Mouse (Mus musculus) v-Abl transformed pro-B cells (cell line): Measurements from ENCODE around the gene Dapp1.
"Not testable (repeated sequence)": the region's sequence is repeated elsewhere in the genome, so short reads cannot be mapped to it uniquely, and the experiment has no call there.

Experiments used
- in situ Hi-C, 2 experiments: fragments of 400-800 bp; cut with MboI; formaldehyde crosslinking; loops; one replicate each; pipeline ENCODE4 v1.15.1; 2025; ENCODE audit not compliant: unreplicated experiment in 2 of 2

Gene Dapp1

GRCm38 (mm10) chr3:137958352-137958751, 23.0 kb downstream of the Dapp1 start:
- in situ Hi-C loops = no loop called here

DNA sequence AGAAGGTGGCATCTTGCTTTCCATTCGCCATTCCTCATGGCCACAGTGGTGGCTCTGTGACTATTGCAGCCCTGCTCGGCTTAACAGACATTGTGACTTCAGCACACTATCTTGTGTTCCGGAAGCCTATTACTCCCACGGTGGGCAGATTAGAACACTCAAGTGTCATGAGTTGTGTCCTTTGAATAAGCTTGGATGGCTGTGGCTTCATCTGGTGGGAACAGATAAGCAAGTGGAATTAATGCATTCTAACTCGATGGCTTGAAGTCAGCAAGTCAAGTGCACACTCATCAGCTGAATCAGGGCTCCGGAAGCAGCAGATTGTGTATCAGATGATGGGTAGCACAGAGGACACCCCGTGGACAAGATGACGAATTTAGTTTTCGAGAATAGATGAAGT, 23.5 kb downstream of the Dapp1 start:
- in situ Hi-C loops = no loop called here

DNA sequence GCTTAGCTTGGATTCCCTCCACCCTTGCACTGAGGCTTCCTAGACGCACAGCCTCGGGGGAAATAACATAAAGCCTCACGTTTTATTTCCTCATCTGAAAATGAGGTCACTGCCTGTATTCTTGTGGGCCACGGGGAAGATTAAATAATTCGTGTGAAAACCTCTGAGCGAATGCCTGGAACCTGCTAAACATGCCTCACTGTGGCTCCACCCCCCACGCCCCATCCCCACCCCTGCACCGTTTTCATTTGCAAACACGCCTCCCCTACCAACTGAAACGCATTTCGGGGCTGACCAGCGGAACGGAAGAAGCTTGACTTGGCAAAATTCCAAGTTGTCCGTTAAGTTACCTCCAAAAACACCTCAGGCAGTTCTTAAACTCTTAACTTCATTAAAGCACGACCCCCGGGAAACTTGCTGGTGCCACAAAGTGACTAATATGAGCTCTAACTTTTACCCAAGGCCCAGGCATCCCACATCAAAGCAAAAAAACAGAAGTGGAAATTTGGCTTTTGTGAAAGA, 25.7 kb downstream of the Dapp1 start:
- in situ Hi-C loops = no loop called here

DNA sequence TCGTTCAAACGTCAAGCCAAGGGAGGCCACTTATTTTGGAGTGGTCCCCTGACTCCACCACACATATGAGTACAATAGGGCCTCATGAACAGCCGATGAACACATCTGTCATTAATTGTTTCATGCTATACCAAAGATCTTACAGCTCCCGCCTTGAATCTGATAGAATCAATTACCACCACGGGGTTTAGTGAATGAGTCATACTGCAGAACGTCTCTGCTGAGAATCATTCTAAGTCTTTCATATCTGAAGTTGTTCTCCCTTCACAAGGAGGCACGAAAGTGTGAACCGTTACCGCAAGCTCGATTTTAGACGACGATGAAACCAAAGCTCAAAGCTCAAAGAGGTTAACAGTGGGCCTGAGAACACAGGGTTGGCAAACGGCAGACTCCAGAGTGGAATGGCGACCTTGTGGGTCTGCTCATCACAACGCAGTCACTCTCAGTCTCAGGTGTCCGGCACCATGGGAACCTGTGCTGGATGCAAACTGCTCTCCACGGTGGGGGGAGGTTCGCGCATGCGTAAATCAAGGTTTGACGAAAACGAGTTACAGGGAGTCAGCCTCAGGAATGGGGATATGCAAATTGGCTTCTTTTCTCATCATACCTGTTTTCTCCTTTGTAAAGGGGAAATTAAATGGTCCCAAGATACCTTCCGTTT, 27.0 kb downstream of the Dapp1 start:
- in situ Hi-C loops = no loop called here

DNA sequence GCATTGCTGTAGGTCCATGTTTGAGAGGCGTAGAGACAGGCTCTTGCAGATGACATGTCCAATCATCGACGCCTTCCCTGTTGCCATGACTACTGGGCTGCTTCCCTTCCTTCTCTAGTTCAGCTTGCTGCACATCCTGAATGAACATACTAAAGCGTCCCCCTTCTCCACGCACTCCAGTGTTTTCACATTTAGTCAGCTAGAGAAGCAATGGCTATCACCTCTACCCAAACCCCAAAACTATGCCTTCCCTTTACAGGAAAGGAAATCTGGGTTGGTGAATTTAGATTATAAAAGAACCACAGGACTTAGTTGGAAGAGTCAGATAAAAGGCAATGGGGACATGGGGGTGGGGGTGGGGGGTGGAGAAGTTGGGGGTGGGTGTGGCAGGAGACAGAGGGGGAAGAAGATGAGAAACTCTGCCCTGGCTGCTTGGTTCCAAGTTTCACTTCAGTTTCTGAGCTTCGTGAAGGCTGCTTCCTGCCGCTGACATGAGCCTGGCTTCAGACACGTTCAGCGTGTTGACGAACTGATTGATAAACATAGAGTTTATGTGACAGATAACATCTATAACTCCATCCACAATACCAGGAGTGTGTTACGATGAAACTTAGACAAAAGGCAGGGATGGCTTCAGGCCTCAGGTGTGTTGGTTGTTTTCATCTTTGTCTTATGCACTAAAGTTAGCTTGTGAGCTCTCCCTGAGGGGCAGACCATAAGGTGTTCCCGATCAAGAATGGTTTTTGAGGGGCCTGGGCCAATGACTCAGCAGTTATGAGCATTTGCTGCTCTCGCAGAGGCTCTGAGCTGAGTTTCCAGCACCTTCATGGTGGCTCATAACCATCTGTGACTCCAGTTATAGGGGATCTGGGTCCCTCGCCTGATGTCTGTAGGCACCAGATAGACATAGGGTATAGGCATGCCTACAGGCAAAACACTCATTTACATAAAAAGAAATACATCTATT, 28.1 kb downstream of the Dapp1 start:
- in situ Hi-C loops = no loop called here

- in situ Hi-C loops = no loop called here
These were observed 29.0 kb downstream of the Dapp1 start for GRCm38 (mm10) chr3:137952225-137952913.

DNA sequence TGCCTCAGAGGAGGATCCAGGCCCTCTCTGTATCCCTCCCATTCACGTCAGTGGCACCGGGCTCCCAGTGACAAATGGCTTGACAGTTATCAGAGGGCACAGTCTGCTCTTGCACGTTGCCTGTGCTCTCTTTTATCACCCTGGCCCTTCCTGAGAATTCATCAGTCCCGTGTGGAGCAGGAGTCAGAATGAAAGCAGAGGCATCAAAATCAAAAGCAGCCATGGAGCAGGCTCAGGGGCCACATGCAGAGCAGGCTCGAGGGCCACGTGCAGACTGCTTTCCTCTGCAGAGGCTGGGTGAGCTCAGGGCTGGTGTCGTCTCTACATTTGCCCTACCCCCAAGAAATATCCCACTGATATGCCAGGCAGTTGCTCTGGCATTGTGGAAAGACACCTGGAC, 29.5 kb downstream of the Dapp1 start:
- in situ Hi-C loops = no loop called here

DNA sequence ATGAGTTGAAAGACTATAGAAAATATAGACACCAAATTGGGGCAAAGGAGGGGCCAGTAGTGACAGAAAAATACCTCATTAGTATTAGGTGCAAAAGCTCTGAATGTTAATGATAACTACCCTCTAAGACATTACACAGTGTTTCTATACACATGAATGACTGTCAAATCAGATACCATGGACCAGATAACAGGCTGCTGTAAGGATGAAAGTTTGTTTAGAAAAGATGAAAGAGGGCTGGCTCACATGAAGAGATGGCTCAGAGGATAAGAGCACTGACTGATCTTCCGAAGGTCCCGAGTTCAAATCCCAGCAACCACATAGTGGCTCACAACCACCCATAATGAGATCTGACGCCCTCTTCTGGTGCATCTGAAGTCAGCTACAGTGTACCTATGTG, 30.0 kb downstream of the Dapp1 start:
- in situ Hi-C loops = not testable (repeated sequence)

DNA sequence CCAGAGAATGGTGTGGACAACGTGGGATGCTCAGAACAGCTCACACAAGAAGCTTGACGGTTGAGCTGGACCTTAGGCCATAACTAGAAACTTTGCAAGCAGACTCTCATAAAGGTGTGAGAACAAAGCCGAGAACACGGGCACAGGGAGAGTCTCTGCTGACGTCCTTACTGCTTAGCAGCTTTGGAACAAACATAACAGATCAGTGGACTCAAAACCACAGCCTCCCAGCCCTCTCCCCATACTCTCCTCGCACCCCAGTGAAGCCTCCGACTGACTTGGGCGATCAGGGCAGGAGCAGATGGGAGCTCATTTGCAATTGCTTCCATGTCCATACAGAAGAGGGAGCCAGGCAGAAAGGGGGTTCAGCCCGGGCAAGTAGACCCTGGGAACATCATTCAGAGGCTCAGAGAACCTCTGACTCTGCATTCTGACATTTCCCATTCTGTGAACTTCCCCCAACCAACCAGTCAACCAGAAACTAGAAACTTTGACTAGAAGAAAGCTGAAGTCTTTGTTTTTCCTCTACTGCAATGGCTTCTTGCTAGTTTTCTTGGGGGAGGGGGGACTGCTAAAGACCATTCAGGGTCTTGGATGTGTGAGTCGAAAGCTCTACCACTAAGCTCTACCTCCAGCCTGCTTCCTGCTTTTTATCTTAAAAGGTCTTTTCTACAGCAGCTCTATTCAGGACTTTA, 31.0 kb downstream of the Dapp1 start:
- in situ Hi-C loops = no loop called here

GRCm38 (mm10) chr3:137947525-137947924, 33.8 kb downstream of the Dapp1 start:
- in situ Hi-C loops = no loop called here

DNA sequence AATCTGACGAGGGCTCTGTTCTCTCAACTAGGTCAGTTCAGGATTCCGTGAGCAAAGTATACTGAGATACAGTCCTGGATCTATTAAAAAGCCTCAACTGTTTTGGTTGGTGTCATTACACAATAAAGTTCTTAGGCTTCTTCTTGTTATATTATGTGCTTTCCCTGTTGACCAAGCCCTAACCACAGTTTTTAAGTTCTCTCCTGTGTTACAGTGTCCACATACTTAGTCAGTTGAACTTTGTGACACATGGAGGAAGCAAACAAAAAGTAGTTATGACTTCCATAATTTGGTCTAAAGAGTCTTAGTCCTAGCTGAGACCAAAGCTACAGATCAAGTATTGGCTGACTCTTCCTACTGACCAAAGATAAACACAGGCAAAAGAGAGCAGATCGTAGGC, 34.5 kb downstream of the Dapp1 start:
- in situ Hi-C loops = no loop called here

DNA sequence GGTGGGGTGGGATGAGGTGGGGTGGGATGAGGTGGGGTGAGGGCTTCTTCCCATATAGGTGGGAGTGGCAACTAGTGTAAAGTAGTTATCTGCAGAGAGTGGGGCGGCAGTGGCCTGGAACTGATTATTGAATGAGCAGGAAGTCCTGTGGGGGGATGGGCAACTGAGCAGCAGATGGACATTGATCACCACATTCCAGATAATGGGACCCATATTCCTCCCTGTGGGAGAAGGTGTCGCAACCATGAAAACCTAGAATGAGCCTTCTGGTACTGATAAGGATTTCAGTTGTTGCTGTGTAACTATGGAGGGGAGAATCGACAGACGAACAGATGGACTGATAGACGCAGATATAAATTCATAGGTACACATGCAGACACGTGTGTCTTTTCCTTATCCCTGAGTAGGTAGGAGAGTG, 37.6 kb downstream of the Dapp1 start:
- in situ Hi-C loops = no loop called here

DNA sequence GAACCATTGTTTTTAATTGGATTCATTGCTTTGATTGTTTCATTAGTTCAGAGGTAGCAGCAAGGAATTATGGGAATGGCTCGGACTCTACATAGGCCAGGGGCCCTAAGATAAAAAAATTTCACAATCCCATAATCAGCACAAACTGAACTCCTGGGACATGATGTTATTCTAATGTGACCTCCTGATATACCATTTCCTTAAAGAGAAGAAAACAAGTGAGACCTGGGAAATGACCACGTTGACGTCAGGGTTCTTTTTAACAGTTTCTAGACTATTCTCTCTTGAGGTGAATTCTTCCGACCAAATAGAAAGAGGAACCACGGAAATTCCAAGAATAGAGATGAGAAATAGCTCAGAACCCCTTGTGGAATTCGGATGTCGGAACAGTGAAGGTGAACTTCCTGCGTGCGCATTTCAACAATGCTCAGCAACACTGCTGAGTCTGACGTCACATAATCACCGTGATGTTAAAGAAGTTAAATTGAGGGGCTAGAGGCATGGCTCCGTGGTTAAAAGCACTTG, 39.2 kb downstream of the Dapp1 start:
- in situ Hi-C loops = no loop called here

- in situ Hi-C loops = no loop called here
These were observed 39.8 kb downstream of the Dapp1 start for GRCm38 (mm10) chr3:137941555-137941954.

GRCm38 (mm10) chr3:137940757-137941156, 40.6 kb downstream of the Dapp1 start:
- in situ Hi-C loops = no loop called here

DNA sequence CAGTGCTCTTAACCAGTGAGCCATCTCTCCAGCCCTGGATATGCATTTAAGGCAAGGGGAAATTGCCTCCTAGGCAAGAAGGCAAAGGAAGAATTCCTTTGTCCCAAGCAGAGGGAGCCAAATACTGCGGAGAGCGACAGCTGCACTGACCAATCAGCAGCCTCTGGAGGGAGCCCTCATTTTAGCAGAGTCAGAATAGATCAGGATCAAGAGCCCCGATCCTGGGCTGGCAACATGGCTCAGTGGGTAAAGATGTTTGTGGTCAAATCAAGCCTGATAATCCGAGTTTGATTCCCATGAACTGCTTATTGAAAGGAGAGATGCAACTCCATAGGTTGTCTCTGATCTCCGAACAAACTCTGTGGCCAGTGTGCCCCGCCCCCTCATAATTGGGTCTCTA, 42.7 kb downstream of the Dapp1 start:
- in situ Hi-C loops = no loop called here

DNA sequence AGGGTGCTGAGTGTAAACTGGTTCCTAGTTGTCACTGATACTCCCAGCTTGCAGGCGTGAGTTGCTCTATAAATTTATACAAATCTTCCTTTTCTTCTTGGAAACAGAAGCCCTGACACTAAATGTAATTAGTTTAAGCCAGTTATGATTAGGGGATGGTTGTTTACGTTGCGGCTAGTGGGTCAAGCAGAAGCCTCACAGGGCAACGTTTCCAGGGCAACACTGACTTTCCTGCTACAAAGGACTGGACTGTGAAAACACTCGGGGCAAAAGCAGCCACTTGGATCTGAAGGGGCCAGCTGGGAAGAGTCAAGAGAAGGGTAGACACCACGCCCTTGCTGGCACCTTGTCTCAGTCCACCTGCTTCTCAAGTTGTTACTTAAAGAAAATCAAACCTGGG, 44.8 kb downstream of the Dapp1 start:
- in situ Hi-C loops = no loop called here

- in situ Hi-C loops = no loop called here
These were observed 45.5 kb downstream of the Dapp1 start for GRCm38 (mm10) chr3:137935570-137936525.

GRCm38 (mm10) chr3:137933986-137934385, 47.4 kb downstream of the Dapp1 start:
- in situ Hi-C loops = no loop called here
